Mouse (Mus musculus) cerebellum, postnatal 10 days (tissue): ENCODE results near the gene Tnnc1.

Experiments
- DNase-seq, 2 experiments: peaks; one replicate each; pipeline ENCODE4 v3.0.0; 2021; ENCODE audit warnings: mixed read lengths in 2 of 2

Gene Tnnc1

DNA sequence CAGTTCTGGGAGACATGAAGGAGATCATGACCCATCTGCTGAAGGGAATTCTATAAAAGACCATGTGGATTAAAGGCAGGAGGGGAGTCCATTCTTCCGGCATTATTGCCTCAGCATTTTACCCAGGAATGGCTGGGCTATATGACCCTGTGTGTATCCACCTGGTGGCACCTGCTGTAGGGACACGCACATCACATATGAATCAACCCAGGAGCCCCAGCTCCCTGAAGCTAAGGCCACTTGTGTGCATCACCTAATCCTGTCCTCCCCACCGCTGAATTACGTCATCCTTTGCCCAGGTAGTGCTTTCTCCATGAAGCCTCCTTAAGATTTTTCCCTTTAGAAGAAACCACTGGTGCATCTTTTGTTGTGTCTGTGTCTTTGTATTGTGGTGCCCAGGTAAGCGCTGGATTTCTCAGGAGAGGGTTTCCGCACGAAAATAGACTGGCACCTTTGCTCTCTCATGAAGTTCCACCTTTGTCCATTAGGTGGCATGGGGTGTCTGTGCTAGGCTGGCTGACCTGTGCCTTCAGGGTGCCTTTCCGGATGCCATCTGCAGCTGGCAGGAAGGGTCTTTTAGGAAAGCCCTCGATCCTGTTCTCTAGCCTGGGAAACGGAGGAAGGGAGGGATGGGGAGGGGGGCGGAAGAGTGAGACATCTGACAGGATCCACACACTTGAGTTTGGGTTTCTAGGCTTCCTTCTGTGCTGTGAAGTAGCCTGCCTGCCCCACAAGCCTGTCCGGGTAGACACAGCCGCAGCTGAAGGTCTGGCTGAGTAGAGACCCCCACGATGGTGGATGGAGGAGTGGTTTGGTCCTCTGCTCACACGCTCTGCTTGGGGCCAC, 7.3 kb downstream of the Tnnc1 start:
- peak; percentile 91 to 94 for DNase-seq

DNA sequence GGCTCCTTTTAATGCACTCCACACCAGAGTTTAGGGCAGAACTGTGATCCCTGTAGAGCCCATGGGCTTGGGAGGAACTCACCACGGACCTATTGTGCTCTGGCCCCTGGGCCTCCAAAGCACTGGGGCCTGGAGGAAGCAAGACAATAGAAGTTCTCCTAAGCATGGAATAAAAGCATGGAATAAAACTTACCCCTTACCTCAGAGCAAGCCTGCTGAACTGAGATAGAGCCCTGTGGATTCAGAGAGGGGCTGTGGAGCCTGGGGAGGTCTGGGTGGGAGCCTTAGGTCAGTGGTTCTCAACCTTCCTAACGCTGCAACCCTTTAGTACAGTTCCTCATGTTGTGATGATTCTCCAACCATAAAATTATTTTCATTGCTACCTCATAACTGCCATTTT, 8.7 kb downstream of the Tnnc1 start, which contains the start of gene Nisch:
TSS of gene Nisch (minus strand) at position 101 of the 400 bp plus-strand sequence.
- DNase-seq, result no peak

DNA sequence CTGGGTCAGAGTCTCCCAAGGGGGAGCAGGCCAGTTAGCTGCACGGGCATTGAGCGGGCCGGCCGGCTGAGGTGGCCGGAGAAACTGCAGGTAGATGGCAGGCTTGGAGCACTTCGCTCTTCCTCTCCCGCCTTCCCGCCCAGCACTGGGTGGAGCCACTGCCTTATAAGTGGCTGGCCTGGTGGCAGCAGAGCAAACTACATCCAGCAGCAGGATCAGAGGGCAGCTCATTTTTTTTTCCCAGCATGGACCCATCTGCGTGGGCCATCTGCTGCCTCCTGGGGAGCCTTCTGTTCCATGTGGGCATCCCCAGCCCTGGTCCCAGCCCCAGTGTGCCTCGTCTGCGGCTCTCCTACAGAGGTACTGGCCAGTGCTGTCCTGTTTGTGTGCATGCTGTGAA, 9.6 kb downstream of the Tnnc1 start, which contains the start of gene Sema3g:
TSS of gene Sema3g (plus strand) at position 195 of the 400 bp plus-strand sequence.
- peak; percentile 85 to 88 for DNase-seq

DNA sequence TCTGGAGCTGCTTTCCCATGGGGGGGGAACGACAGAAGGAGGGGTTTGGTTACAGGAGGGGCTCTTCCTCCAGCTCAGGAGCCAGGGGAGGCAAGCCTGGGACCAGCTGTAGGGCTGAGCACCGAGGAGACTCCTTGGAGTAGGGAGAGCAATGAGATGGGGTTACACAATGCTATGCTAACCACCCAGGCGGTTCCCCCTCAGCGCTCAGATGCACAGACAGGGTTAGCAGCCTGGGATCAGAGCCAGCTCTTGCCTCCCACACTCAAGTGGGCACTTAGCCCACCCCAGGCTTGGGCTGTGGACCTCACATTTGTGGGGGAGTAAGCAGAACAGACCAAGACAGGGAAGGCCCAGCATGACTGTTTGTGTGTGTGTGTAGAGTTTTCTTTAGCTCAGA, 18.9 kb downstream of the Tnnc1 start:
- DNase-seq, result peak; percentile 71 to 82

DNA sequence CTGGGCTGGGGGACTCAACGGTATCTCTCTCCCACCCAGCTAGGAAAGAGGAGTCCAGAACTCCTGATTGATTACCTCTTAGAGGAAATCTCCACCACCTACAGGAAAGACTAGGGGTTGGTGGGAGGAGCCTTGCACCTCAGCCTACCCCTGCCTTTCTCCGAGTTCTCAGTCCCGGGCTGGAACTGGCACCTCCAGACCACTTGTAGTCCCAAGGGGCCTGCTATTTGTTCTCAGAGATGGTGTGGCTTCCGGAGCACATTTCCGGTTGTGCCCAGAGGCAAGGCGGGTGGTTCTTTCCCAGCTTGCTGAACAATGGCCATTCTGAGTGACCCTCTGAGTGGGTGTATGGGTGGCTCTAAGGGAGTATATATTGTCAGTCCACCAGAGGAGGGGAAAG, 20.1 kb downstream of the Tnnc1 start:
- no peak for DNase-seq

DNA sequence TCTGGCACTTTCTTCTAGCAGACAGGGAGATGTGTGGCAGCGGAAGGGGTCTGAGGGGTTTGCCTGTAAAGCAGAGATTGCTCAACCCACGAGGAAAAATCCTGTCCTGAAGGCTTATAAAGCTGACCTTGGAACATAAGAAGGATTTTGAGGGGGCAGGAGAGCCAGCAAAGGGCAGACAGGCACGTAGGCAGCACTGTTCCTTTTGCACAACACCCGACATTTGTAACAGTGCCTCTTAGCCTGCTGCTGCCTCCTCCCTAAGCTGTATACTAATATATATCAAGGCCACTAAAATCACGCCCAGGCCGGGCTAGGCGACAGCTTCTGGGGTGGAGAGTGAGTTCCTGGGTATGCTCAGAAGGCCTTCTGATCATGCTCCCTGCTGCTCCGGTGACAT, 22.3 kb downstream of the Tnnc1 start:
- DNase-seq, result no peak

DNA sequence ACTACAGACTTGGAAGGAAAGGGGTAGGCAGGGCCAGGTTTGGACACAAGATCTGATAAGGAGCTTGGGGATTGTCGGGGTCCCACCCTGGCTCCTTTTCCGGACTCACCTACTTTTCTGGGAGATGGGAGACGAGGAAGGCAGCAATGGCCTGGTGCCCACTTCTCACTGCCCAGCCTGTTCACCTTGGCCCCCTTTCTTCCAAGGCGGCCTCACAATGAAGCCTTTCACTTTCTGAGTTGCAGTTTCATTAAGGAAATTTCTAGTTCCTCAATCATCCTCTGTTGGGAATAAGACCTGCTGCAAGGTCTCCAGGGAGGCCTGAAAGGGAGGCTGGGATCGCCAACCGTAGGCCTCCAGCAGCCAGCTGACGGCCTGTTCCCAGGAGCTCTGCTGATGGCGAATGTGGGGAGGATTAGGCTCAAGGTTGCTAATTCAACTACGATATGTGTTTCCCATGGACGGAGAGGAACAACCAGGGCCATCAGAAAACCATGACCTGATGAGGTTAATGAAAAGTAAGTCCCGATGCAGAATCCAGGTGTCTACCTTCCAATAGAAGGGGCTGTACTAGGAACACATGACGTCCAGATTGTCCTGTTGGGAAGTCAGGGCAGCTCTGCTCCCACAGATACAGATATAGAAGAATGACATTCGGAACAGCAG, 24.4 kb downstream of the Tnnc1 start:
- no peak for DNase-seq

DNA sequence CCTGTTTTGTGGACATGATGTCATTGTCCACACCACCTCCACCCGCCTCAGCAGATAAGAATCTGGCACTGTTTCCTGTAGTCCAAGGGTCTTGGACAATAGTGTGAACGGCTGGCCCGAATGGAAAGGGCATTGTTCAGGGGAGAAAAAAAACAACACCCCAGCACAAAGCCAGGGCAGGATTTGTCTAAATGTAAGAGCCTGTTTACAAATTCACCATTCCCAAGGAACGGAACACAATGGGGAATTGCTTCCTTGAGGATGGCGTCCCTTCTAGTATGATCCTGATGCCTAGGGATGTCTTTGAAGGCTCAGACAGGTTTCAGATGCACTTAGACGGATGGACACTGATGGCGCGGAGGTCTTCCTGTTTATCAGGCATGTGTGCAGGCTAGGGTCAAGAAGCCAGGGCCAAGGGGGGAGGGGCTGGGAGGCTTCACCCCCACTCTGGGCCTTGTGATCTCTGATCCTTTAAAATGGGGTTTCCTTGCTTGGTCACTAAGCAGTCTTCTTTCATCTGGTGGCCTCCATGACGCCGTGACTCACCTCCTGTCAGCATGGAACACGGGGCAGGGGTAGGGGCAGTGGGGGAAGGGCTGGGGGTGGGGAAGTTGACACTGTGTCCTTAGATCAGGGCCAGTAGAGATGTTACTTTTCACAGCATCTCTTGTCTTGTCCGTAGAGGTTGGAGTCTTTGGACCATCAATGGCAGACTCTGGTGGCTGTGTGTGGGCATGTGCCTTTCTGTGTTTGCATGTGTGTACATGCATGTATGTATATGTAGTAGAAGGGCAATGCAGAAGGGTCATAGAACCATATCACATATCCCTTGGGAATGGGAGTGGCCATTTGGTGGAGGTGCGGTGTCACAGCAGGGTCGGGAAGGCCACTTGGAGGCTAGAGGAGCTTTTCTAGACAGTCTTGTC, 25.2 kb downstream of the Tnnc1 start:
- no peak for DNase-seq

DNA sequence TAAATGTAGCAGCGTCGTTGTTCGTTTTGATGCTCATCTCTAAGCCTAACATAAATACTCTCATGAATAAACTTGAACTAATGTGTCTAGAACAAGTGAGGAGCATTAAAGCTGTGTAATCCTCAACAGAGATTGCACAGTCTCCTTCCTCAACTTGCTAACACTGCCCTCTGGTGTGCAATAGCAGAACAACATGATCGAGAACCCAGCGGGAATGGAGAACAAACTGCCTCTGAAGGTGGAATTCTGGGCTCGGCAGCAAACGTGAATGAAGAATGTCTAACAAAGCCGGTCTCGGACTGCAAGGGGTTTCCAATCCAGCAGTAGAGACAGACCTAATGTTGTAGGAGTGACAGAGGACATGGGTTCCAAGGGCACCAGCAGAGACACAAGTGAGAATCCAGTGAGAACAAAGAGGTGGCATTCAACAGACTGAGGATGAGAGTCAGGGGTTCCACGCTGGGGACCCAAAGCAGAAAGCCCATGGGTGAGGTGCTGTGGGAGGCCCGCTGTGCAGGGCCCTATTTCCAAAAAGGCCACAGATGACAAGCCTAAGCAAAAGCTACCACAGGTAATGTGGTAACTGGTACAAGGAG, 26.0 kb downstream of the Tnnc1 start:
- peak; percentile 93 for DNase-seq

DNA sequence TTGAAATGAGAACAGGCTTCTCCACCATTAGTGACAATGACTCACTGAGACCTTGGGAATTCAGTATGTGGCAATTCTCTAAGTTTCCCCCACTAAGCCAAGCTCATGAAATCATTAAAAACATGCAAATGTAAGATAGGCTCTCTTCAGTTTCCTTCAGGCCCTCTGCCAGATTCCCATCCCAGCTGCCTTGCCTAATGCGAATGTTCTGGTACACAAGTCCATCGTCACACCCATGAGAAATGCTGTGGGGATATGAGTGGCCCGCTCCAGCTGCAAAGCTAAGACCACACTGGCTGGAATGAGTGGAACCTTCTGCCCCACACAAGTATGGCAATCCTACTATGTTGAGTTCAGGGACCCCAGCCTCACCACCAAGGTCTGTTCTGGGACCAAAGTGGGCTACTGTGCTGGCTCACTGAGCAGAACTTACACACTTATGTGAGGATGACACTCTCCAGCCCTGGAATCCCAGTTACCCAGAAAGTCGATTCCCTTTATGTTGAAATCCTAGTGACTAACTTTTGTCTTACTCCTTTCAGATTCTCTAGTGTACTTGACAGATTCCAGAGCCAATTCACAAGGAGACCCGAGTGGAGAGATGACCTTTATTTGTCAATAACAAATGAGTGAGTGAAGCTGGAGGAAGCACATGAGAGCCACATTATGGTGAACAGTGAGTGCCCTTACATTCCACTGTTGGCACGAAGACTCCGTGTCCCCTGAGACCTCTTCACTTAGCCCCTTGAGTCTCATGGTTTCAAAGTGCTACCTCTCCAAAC, 29.2 kb downstream of the Tnnc1 start:
- DNase-seq, result no peak

DNA sequence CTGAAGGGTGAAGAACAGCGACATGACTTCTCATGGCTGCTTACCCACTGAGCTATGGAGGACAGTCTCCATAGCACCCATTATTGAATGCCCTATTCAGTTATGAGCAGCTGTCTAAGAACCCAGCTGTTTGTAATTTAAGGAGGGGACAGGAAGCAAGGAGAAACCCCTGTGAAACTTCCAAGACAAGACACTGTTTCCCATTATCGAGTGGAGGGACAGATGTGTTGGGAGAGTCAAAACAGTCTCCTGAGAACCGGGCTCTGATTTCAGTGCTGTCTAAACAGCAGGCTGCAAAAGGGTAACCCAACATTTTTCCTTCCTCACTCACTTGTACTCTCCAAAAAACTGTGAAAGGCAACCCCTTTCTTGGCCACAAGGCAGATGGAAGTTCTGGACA, 32.4 kb downstream of the Tnnc1 start:
- DNase-seq, result no peak

DNA sequence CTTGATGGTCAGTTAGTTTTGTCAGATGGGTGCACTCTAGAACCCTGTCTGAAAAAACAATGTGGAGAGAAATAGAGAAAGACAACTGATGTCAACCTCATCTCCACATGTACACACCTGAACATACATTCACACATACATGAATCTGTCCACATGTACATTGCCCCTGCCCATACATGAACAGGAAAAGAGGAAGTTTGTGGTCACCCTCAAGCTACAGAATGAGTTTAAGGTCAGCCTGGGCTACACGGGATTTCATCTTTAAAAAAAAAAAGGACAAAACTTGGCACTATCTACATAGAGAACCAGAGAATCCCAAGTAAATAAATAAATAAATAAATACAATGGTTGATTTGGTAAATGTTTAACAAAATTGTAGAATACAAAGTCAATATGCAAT, 36.7 kb downstream of the Tnnc1 start:
- DNase-seq, result no peak

DNA sequence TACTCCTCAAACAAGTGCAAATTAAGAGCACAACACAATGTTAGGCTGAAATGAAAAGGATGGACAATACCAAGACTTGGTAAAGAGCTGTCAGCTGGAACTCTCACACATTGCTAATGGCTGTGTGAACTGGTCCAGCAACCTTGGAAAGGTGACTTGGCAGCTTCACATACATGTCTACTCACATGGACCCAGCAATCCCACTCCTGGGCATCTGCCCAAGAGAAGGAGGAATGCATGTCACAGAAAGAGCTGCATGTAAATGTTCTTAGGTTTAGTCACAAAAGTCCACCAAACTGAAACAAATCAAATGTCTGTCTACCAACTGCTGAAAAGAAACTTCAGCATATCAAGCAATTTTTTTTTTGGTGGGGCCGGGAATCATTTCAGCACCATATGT, 37.8 kb downstream of the Tnnc1 start:
- DNase-seq, result peak; percentile 55 to 59

DNA sequence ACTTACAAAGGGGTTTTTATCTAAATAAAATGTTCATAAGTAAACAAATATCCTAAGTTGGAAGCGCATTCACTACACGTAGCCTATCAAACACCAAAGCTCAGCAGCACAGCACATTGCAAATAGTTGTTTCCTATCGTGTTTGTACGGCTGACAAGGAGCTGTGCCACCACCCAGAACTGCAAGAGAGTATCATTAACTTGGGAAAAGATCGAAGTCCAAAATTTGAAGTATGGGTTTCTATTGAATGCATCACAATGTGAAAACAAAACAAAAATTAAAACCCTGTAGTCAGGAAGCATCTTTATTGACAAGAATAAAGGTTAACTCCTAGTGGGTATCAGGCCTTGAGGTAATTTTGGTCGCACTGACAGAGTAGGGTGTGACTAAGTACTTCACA, 40.3 kb downstream of the Tnnc1 start:
- DNase-seq, result no peak

DNA sequence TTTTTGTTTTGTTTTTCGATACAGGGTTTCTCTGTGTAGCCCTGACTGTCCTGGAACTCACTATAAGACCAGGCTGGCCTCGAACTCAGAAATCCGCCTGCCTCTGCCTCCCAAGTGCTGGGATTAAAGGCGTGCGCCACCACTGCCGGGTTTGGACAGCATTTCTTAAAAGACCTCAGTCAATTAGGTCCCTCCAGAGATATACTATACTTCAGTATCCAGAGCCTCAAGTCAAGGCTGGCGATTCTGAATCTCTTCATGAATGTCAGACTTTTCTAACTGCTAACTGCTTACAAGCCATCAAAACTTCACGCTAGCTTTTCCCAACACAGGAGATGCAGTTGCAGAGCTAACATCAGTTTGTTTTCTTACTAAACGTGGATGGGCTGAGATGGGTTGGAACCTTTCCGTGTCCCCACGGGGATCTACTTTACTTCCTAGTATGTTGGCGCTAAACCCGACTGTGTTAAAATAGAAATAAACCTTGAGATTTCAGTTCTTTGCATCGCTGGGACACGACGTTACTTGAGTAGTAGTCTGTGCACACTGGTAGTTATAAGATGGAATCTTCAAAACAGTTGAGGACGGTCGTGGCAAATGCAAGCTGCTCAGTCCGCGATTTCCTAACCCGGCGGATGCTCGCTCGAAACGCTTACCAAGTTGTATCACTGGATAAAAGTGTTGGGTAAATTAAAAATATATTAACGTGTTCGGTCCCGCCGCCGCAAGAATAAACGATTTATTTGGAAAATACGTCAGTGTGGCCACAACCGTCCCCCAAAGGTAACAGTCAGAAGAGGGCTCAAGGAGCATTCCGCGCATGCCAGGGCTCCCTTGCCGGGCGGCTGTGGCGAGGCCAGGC, 42.3 kb downstream of the Tnnc1 start:
- no peak for DNase-seq

DNA sequence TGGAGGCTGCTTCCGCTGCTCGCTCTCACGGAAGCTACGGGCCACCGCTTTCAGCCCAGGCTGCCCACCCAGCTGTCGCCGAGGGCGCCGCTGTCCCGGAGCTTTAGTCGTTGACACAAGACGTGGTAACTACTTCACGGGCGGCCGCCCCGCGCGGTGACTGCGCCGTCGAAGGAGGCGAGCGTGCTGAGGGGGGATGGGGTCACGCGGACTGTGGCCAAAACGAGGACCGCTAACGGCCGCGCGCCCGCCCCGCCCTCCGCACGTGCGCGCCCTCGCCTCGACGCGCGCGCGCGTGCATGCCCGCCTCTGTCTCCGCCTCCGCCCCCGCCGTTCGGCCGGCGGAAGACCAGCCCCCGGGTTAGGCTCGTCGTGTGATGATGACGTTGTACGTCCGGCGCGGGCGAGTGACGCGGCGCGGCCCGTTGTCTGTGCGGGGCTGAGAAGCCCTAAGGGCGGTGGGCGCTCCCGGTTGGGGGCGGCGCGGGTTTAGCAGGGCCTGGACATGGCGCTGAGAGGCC, 43.0 kb downstream of the Tnnc1 start, which contains the start of the genes Phf7 and Bap1:
TSS of gene Phf7 (minus strand) at position 234 of the 521 bp plus-strand sequence.
TSS of gene Bap1 (plus strand) at position 367 of the 521 bp plus-strand sequence.
- peak; percentile 99 for DNase-seq

DNA sequence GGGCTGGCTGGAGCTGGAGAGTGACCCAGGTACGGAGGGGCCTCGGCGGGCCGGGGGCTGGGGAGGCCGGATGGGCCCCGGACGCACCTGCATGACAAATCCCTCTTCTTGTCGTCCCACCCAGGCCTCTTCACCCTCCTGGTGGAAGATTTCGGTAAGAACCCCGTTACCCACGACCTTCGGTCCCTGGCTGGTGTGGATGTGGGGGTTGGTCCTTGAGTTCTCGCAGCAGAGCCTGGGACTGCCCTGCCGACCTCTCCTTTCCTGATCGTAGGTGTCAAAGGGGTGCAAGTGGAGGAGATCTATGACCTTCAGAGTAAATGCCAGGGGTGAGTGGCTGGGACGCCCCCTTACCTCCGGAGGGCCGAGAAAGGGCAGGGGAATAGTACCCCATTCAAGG, 43.5 kb downstream of the Tnnc1 start:
- no peak for DNase-seq

DNA sequence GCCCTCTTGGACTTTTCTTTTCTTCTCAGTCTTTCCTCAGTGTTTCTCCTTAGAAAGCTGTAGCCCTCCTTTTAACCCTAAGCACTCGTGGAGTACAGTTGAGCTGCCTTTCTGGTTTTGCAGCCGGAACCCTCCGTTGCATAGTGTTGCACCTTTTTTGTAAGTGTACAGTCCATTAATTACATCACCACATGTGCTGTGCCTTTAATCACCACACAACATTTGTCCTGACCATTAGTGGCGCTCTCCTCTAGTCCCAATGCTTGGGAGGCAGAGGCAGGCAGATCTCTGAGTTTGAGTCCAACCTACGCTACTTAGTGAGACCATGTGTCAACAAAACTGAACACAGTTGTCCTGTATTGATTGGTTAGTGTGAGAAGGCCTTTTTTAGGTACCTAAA, 44.0 kb downstream of the Tnnc1 start:
- no peak for DNase-seq

DNA sequence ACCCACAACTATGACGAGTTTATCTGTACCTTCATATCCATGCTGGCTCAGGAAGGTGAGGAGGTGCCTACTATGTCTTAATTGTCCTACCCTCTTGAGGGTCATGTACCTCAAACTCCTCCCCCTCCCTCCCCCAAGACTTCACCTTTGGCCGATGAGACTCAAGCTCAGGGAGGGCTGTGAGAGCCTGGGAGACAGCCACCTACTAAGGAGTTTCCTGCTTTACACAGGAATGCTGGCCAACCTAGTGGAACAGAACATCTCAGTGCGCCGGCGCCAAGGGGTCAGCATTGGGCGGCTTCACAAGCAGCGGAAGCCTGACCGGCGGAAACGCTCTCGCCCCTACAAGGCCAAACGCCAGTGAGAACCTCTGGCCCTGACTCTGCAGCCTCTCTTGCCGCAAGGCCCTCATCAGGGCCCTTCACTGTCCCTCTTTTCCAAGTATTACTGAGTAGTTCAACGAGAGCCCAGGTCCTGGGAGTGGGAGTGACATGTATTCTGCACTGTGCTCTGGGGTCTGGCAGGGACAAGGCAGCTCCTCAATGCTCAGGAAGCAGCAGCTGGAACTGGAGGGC, 50.5 kb downstream of the Tnnc1 start:
- DNase-seq, result no peak

DNA sequence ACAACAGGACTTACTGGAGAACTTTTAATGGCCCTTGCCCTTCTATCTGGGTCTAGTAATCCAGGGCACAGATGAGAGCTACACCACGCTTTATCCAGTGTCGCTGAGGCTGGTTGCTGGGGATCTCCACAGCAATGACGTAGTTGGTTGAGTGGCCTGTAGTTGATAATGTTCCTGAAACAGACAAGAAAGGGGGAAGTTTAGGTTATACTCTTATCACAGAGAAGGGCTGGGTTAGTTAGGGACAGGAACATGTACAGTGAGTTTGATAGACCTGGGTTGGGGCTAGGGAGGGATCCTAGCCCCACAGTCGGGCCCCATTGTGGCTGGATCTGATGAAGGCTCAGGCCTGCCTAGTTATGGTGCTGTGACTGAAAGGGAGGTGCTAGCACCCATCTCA, 52.3 kb downstream of the Tnnc1 start:
- no peak for DNase-seq
